Mouse (Mus musculus) MEL (cell line): ENCODE data around the gene Aff3. TPM values are rescaled to one million over a fixed set of nuclear protein-coding genes. Genes with fewer than 3 reads are reported as not detected.

Source experiments
- DNase-seq: peaks from one replicate; pipeline ENCODE4 v3.0.0; 2011; ENCODE audit warnings: low read depth, low spot score
- H3K27ac ChIP-seq: 2 replicates; pipeline ENCODE4 v1.5.1; 2012; ENCODE audit warnings: low read depth, mild to moderate bottlenecking, control low read depth, low read length, moderate library complexity; ENCODE audit not compliant: control insufficient read depth
- H3K27me3 ChIP-seq, 2 experiments: fragments of 150-350 bp in 1 of 2; sonication (generic) in 1 of 2; 2 replicates each; pipeline ENCODE4 v1.6.1; 2012; ENCODE audit warnings: low read length in 2 of 2, mild to moderate bottlenecking in 2 of 2, improper control_type of control experiment in 1 of 2, moderate library complexity in 1 of 2; ENCODE audit not compliant: insufficient read depth in 2 of 2, control insufficient read depth in 1 of 2
- H3K36me3 ChIP-seq, 2 experiments: 2 replicates each; pipeline ENCODE4 v1.6.1; 2012 to 2014; ENCODE audit warnings: low read length in 2 of 2, improper control_type of control experiment in 1 of 2, inconsistent platforms in 1 of 2, mild to moderate bottlenecking in 1 of 2; ENCODE audit not compliant: insufficient read depth in 2 of 2, control insufficient read depth in 1 of 2
- H3K4me1 ChIP-seq, 2 experiments: fragments of 150-350 bp in 1 of 2; sonication (generic) in 1 of 2; 2 replicates each; pipeline ENCODE4 v1.6.1; 2012; ENCODE audit warnings: low read length in 2 of 2, improper control_type of control experiment in 1 of 2, mild to moderate bottlenecking in 1 of 2; ENCODE audit not compliant: insufficient read depth in 2 of 2, control insufficient read depth in 1 of 2
- H3K4me3 ChIP-seq, 2 experiments: fragments of 150-350 bp in 1 of 2; sonication (generic) in 1 of 2; 2 replicates each; pipeline ENCODE4 v1.5.1; 2012; ENCODE audit warnings: low read depth in 2 of 2, low read length in 2 of 2, mild to moderate bottlenecking in 2 of 2, moderate library complexity in 2 of 2, control low read depth in 1 of 2, improper control_type of control experiment in 1 of 2; ENCODE audit not compliant: control insufficient read depth in 1 of 2, insufficient read depth in 1 of 2
- H3K79me2 ChIP-seq: 2 replicates; pipeline ENCODE4 v1.6.1; 2012; ENCODE audit warnings: mild to moderate bottlenecking, low read length, moderate library complexity; ENCODE audit not compliant: control insufficient read depth, poor library complexity, insufficient read depth
- H3K9ac ChIP-seq: 2 replicates; pipeline ENCODE4 v1.6.1; 2012; ENCODE audit warnings: low read depth, mild to moderate bottlenecking, control low read depth, low read length, moderate library complexity; ENCODE audit not compliant: control insufficient read depth, poor library complexity, severe bottlenecking
- H3K9me3 ChIP-seq: fragments of 150-350 bp; sonication (generic); replicated peaks from 2 replicates; pipeline ENCODE4 v1.6.1; 2012; ENCODE audit warnings: mild to moderate bottlenecking, low read length, improper control_type of control experiment, moderate library complexity; ENCODE audit not compliant: insufficient read depth
- BHLHE40 ChIP-seq: IDR thresholded peaks from 2 replicates; pipeline ENCODE4 v1.6.1; 2012; ENCODE audit warnings: low read depth, mild to moderate bottlenecking, inconsistent platforms, low read length, improper control_type of control experiment, borderline replicate concordance
- CHD2 ChIP-seq: IDR thresholded peaks from 2 replicates; pipeline ENCODE4 v1.6.1; 2011; ENCODE audit warnings: low read length, improper control_type of control experiment
- CTCF ChIP-seq, 3 experiments: IDR thresholded peaks in 2 of 3; conservative IDR thresholded peaks in 1 of 3; 2 replicates each; pipeline ENCODE4 v1.5.1; 2011 to 2012; ENCODE audit warnings: low read length in 3 of 3, low read depth in 2 of 3, mild to moderate bottlenecking in 2 of 3, improper control_type of control experiment in 1 of 3, inconsistent platforms in 1 of 3, mixed read lengths in 1 of 3, moderate library complexity in 1 of 3; ENCODE audit not compliant: control insufficient read depth in 1 of 3, insufficient read depth in 1 of 3, poor library complexity in 1 of 3, severe bottlenecking in 1 of 3
- ELF1 ChIP-seq: IDR thresholded peaks from 2 replicates; pipeline ENCODE4 v1.6.1; 2014; ENCODE audit warnings: low read depth, mild to moderate bottlenecking, inconsistent platforms, low read length, improper control_type of control experiment, moderate library complexity
- MAFK ChIP-seq: IDR thresholded peaks from 2 replicates; pipeline ENCODE4 v1.6.1; 2011; ENCODE audit warnings: low read depth, mild to moderate bottlenecking, low read length, improper control_type of control experiment, borderline replicate concordance
- MAZ ChIP-seq: IDR thresholded peaks from 2 replicates; pipeline ENCODE4 v1.6.1; 2012; ENCODE audit warnings: low read depth, mild to moderate bottlenecking, inconsistent platforms, low read length, improper control_type of control experiment
- MEF2A ChIP-seq: IDR thresholded peaks from 2 replicates; pipeline ENCODE4 v1.6.1; 2014; ENCODE audit warnings: low read depth, mild to moderate bottlenecking, inconsistent platforms, low read length, improper control_type of control experiment; ENCODE audit not compliant: poor library complexity, insufficient replicate concordance, severe bottlenecking; ENCODE audit errors: extremely low read depth
- MXI1 ChIP-seq: IDR thresholded peaks from 2 replicates; pipeline ENCODE4 v1.6.1; 2011; ENCODE audit warnings: mild to moderate bottlenecking, low read depth, low read length, improper control_type of control experiment
- MYC ChIP-seq: IDR thresholded peaks from 2 replicates; pipeline ENCODE4 v1.6.1; 2011; ENCODE audit warnings: low read depth, mild to moderate bottlenecking, low read length, improper control_type of control experiment, moderate library complexity
- NELFE ChIP-seq: IDR thresholded peaks from 2 replicates; pipeline ENCODE4 v1.6.1; 2011; ENCODE audit warnings: low read depth, low read length, improper control_type of control experiment
- SMC3 ChIP-seq: IDR thresholded peaks from 2 replicates; pipeline ENCODE4 v1.6.1; 2011; ENCODE audit warnings: low read depth, low read length, improper control_type of control experiment
- TBP ChIP-seq: IDR thresholded peaks from 2 replicates; pipeline ENCODE4 v1.8.0; 2011; ENCODE audit warnings: low read depth, low read length, improper control_type of control experiment
- UBTF ChIP-seq: IDR thresholded peaks from 2 replicates; pipeline ENCODE4 v1.6.1; 2012; ENCODE audit warnings: low read depth, mild to moderate bottlenecking, inconsistent platforms, low read length, improper control_type of control experiment, moderate library complexity, borderline replicate concordance; ENCODE audit not compliant: insufficient read depth
- USF1 ChIP-seq: IDR thresholded peaks from 2 replicates; pipeline ENCODE4 v1.6.1; 2014; ENCODE audit warnings: low read depth, mild to moderate bottlenecking, inconsistent platforms, low read length, improper control_type of control experiment, moderate library complexity
- ZC3H11A ChIP-seq: IDR thresholded peaks from 2 replicates; pipeline ENCODE4 v1.6.1; 2012; ENCODE audit warnings: low read depth, mild to moderate bottlenecking, inconsistent platforms, low read length, improper control_type of control experiment
- ZKSCAN1 ChIP-seq: IDR thresholded peaks from 2 replicates; pipeline ENCODE4 v1.6.1; 2012; ENCODE audit warnings: low read depth, mild to moderate bottlenecking, inconsistent platforms, low read length, improper control_type of control experiment, moderate library complexity
- ZNF384 ChIP-seq: IDR thresholded peaks from 2 replicates; pipeline ENCODE4 v1.6.1; 2012; ENCODE audit warnings: low read depth, mild to moderate bottlenecking, inconsistent platforms, low read length, improper control_type of control experiment
- polyA plus RNA-seq, 2 experiments: library from polyadenylated mRNA; stranded (reverse) in 1 of 2; unstranded in 1 of 2; fragments of >175 nt in 1 of 2; fragments of >200 nt in 1 of 2; gene quantifications; 2 replicates each; pipeline versions ENCODE4 v1.2.1 to v1.2.4; 2012; ENCODE audit warnings: low replicate concordance in 2 of 2, low read depth in 1 of 2; ENCODE audit not compliant: insufficient read length in 2 of 2, insufficient read depth in 1 of 2, missing spikeins in 1 of 2
- total RNA-seq: library from RNA; depleted of rRNA; stranded (reverse); fragments of 300-350 nt; gene quantifications from 2 replicates; pipeline ENCODE4 v1.2.3, GENCODE M21; 2012

Gene Aff3
- total and polyA plus RNA-seq, 3 experiments = 18.5 to 41.1 (median 25.4) TPM

- no peak overlapping the region for H3K27ac ChIP-seq
- no peaks in the 10 kb centered on the region for H3K79me2 ChIP-seq
Measured at GRCm38 (mm10) chr1:38237027-38237787, 427.5 kb downstream of the Aff3 start.

GRCm38 (mm10) chr1:38233121-38233520 lies 431.6 kb downstream of the Aff3 start:
- H3K4me1 ChIP-seq = no peaks in the 10 kb centered on the region
- no peaks in the 10 kb centered on the region; a peak in 1 of 4 replicates for H3K36me3 ChIP-seq
- H3K79me2 ChIP-seq = no peaks in the 10 kb centered on the region
- no peak overlapping the region for H3K27ac ChIP-seq
- DNase-seq = no peak
- no peaks in the 10 kb centered on the region for H3K27me3 ChIP-seq
- H3K9ac ChIP-seq = no peak overlapping the region
- H3K4me3 ChIP-seq = no peak overlapping the region
- no peaks in the 10 kb centered on the region for H3K9me3 ChIP-seq
- TF ChIP-seq CTCF (IDR thresholded peaks at IDR 0.05 in 2 of 3, conservative IDR thresholded peaks at IDR 0.05 in 1 of 3; ENCODE audit: control insufficient read depth in 1 of 3, insufficient read depth in 1 of 3, low read depth in 2 of 3, low read length in 3 of 3, poor library complexity in 1 of 3, severe bottlenecking in 1 of 3) (no peak), MXI1 (no peak), ZNF384 (no peak), BHLHE40 (no peak), NELFE (no peak), MYC (no peak), UBTF (no peak), ELF1 (no peak), USF1 (no peak), CHD2 (no peak), SMC3 (no peak)

More at GRCm38 (mm10) chr1:38237027-38237787, 427.5 kb downstream of the Aff3 start:
- Histone ChIP-seq H3K36me3 (no peaks in the 10 kb centered on the region; a peak in 1 of 4 replicates), H3K9ac (no peak overlapping the region), H3K9me3 (no peaks in the 10 kb centered on the region), H3K4me1 (no peaks in the 10 kb centered on the region), H3K27me3 (no peaks in the 10 kb centered on the region), H3K4me3 (no peak overlapping the region)
- TF ChIP-seq ZKSCAN1 (no peak), UBTF (no peak), TBP (no peak)
- no peak for DNase-seq

- no peaks in the 10 kb centered on the region for H3K36me3 ChIP-seq
- H3K27me3 ChIP-seq = no peaks in the 10 kb centered on the region
- DNase-seq = no peak
- no peak overlapping the region for H3K27ac ChIP-seq
- H3K9me3 ChIP-seq = no peaks in the 10 kb centered on the region
- H3K9ac ChIP-seq = no peak overlapping the region
- no peaks in the 10 kb centered on the region for H3K79me2 ChIP-seq
- no peak overlapping the region for H3K4me3 ChIP-seq
- no peaks in the 10 kb centered on the region for H3K4me1 ChIP-seq
- TF ChIP-seq MAZ = no peak
- no peak for TF ChIP-seq MAFK
- TF ChIP-seq MEF2A = no peak
- no peak for TF ChIP-seq ZC3H11A
- no peak for TF ChIP-seq MYC
- TF ChIP-seq, all 39 proteins: peak for 0
Measured at GRCm38 (mm10) chr1:38230041-38230440, 434.7 kb downstream of the Aff3 start.
